Mouse (Mus musculus): ENCODE measurements around the gene Elmod3. TPM values are rescaled to one million over a fixed set of nuclear protein-coding genes. Genes with fewer than 3 reads are reported as not detected.

The Elmod3 gene
- polyA plus RNA-seq, 1 experiment, result 40.2 TPM

- H3K27ac ChIP-seq (ENCODE audit: control insufficient read depth, insufficient read depth, low read depth, low read length), result 0 out of 2 replicates have a peak overlapping the region, but pooled peaks have one; percentile 23
- no peaks in the 10 kb centered on the region for H3K4me1 ChIP-seq (ENCODE audit: control insufficient read depth, insufficient read depth, low read length)
- no peak for TF ChIP-seq CTCF (IDR thresholded peaks at IDR 0.05; ENCODE audit: control insufficient read depth, insufficient read depth, insufficient replicate concordance, low read depth, low read length)
- no peak for TF ChIP-seq POLR2A (IDR thresholded peaks at IDR 0.05; ENCODE audit: control insufficient read depth, low read depth, low read length)
- H3K4me3 ChIP-seq (ENCODE audit: control insufficient read depth, low read depth, low read length), result no peak overlapping the region
- H3K36me3 ChIP-seq (ENCODE audit: control insufficient read depth, insufficient read depth, low read length), result no peaks in the 10 kb centered on the region
- H3K27me3 ChIP-seq (ENCODE audit: control insufficient read depth, insufficient read depth, low read length), result no peaks in the 10 kb centered on the region
Observed at GRCm38 (mm10) chr6:72623661-72624402, 25.6 kb upstream of the Elmod3 start.

DNA sequence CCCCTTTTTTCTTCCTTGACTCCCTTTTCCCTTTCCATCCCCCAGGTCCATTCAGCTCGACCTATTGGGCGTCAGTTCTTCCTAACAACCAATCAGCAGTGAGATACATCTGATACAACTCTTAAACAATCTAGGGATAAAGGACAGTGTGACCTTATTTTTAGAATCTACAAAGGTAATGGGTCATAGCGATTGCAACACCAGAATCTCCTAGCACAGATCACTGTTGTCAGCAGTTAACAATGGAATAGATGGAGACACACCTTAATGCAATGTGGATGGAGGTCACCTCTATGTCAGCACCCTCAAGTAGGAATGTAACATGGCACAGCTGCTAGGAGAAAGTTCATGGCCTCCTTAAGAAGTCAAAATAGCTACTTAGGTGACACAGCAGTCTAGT lies 24.7 kb upstream of the Elmod3 start:
- Histone ChIP-seq H3K27me3 (ENCODE audit: control insufficient read depth, insufficient read depth, low read length) (no peaks in the 10 kb centered on the region), H3K4me3 (ENCODE audit: control insufficient read depth, low read depth, low read length) (no peak overlapping the region), H3K27ac (ENCODE audit: control insufficient read depth, insufficient read depth, low read depth, low read length) (no peak overlapping the region), H3K36me3 (ENCODE audit: control insufficient read depth, insufficient read depth, low read length) (no peaks in the 10 kb centered on the region), H3K4me1 (ENCODE audit: control insufficient read depth, insufficient read depth, low read length) (no peaks in the 10 kb centered on the region)
- TF ChIP-seq POLR2A (IDR thresholded peaks at IDR 0.05; ENCODE audit: control insufficient read depth, low read depth, low read length), result no peak
- no peak for TF ChIP-seq CTCF (IDR thresholded peaks at IDR 0.05; ENCODE audit: control insufficient read depth, insufficient read depth, insufficient replicate concordance, low read depth, low read length)

- Histone ChIP-seq H3K36me3 (ENCODE audit: control insufficient read depth, insufficient read depth, low read length) (no peaks in the 10 kb centered on the region), H3K27me3 (ENCODE audit: control insufficient read depth, insufficient read depth, low read length) (no peaks in the 10 kb centered on the region), H3K4me3 (ENCODE audit: control insufficient read depth, low read depth, low read length) (no peak overlapping the region), H3K27ac (ENCODE audit: control insufficient read depth, insufficient read depth, low read depth, low read length) (no peak overlapping the region; the same call in 1 of the 2 replicates), H3K4me1 (ENCODE audit: control insufficient read depth, insufficient read depth, low read length) (peaks cover 2% of the 10 kb centered on the region)
- no peak for TF ChIP-seq CTCF (IDR thresholded peaks at IDR 0.05; ENCODE audit: control insufficient read depth, insufficient read depth, insufficient replicate concordance, low read depth, low read length)
- no peak for TF ChIP-seq POLR2A (IDR thresholded peaks at IDR 0.05; ENCODE audit: control insufficient read depth, low read depth, low read length)
Observed at GRCm38 (mm10) chr6:72620920-72621319, 22.7 kb upstream of the Elmod3 start.

DNA sequence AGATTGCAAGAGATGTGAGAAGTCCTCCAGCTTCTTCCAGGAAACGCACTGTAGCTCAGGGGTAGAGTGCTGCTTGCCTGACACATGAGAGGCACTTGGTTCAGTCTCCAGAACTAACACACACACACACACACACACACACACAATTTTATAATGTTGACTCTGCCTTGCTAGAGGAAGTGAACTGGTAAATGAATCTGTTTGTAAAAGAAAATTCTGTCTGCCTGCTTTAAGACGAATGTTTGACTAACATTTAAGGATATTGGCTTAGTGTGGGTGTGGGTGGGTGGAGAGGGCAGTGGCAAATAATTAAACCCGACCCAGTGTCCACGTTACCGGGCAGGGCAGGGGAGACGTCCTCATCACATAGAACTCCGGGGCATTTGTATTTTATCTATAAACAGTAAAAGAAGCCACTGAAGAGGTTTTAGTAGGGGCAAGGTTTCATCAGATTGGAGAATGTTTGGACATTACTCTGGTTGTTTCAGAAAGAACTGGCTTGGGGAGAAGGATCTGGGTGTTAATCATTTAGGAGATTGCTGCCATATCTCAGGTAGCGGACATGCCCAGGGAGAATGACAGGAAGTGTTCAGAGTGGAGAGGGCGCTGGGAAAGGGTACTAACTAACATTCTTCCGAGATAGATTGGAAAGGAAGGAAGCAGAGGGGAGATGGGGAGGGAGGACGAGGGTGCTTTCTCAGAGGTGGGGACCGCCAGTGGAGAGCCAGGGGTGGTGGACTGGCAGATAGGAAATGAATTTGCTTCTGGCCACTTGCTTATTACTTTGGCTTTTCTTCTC lies 21.7 kb upstream of the Elmod3 start:
- H3K27ac ChIP-seq (ENCODE audit: control insufficient read depth, insufficient read depth, low read depth, low read length), result no peak overlapping the region
- H3K4me1 ChIP-seq (ENCODE audit: control insufficient read depth, insufficient read depth, low read length), result peaks cover 4% of the 10 kb centered on the region
- H3K36me3 ChIP-seq (ENCODE audit: control insufficient read depth, insufficient read depth, low read length), result peaks cover 4% of the 10 kb centered on the region
- H3K27me3 ChIP-seq (ENCODE audit: control insufficient read depth, insufficient read depth, low read length), result no peaks in the 10 kb centered on the region
- no peak for TF ChIP-seq POLR2A (IDR thresholded peaks at IDR 0.05; ENCODE audit: control insufficient read depth, low read depth, low read length)
- H3K4me3 ChIP-seq (ENCODE audit: control insufficient read depth, low read depth, low read length), result no peak overlapping the region

DNA sequence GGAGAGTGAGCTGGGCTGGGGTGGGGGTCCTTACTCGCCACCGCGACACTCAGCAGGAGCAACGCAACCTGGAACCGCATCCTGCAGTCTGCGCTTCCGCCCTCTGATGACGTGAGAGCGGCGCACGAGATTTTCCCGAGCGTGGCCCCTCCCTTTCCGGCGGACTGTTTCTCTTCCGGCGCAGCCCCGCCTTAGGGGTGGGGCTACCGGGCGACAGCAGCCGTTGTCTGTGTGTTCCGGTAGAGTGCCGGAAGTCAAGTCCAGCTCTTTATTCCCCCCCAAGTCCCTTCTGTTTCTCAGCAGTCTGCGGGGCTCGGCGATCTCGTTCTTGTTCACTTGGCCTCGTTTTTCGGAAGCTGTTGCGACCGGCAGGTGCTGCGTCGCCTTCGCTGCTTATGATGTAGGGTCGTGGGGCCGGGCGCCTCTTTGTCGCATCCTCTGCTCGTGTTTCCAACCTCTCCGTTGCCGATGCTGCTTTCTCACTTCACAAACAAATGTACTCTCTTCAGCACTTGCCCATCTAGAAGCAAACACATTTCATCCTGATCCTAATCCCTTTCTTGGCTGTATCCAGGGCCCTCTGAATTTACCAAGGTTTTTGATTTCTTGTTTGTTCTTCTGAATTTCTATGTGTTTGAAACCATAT lies 18.6 kb upstream of the Elmod3 start, which contains the start of gene Tgoln1:
TSS of gene Tgoln1 (minus strand) at position 358 of the 646 bp plus-strand sequence.
- Histone ChIP-seq H3K4me1 (ENCODE audit: control insufficient read depth, insufficient read depth, low read length) (peaks cover 4% of the 10 kb centered on the region), H3K27me3 (ENCODE audit: control insufficient read depth, insufficient read depth, low read length) (no peaks in the 10 kb centered on the region), H3K27ac (ENCODE audit: control insufficient read depth, insufficient read depth, low read depth, low read length) (peak within 1 kb of the TSS; percentile 96), H3K36me3 (ENCODE audit: control insufficient read depth, insufficient read depth, low read length) (peaks cover 4% of the 10 kb centered on the region), H3K4me3 (ENCODE audit: control insufficient read depth, low read depth, low read length) (peak within 1 kb of the TSS; percentile 93)
- TF ChIP-seq CTCF (IDR thresholded peaks at IDR 0.05; ENCODE audit: control insufficient read depth, insufficient read depth, insufficient replicate concordance, low read depth, low read length), result no peak
- peak; percentile 98 for TF ChIP-seq POLR2A (IDR thresholded peaks at IDR 0.05; ENCODE audit: control insufficient read depth, low read depth, low read length)

GRCm38 (mm10) chr6:72615561-72616375 lies 17.6 kb upstream of the Elmod3 start:
- Histone ChIP-seq H3K27me3 (ENCODE audit: control insufficient read depth, insufficient read depth, low read length) (no peaks in the 10 kb centered on the region), H3K4me3 (ENCODE audit: control insufficient read depth, low read depth, low read length) (peak overlapping the region; percentile 93), H3K36me3 (ENCODE audit: control insufficient read depth, insufficient read depth, low read length) (peaks cover 4% of the 10 kb centered on the region), H3K27ac (ENCODE audit: control insufficient read depth, insufficient read depth, low read depth, low read length) (peak overlapping the region; percentile 69), H3K4me1 (ENCODE audit: control insufficient read depth, insufficient read depth, low read length) (peaks cover 4% of the 10 kb centered on the region)
- TF ChIP-seq POLR2A (IDR thresholded peaks at IDR 0.05; ENCODE audit: control insufficient read depth, low read depth, low read length), result no peak
- no peak for TF ChIP-seq CTCF (IDR thresholded peaks at IDR 0.05; ENCODE audit: control insufficient read depth, insufficient read depth, insufficient replicate concordance, low read depth, low read length)
